Mouse (Mus musculus): ENCODE data around the gene Abca5.

Abca5 gene

GRCm38 (mm10) chr11:110337289-110338245, at the start of gene Abca5:
Gene Abca5 (minus strand): TSS chr11:110337716.
- peak; percentile 95 for DNase-seq (ENCODE audit: low read depth, low spot score)

- DNase-seq (ENCODE audit: low read depth, low spot score): no peak
Observed at GRCm38 (mm10) chr11:110385487-110385886, 48.0 kb upstream of the Abca5 start.

GRCm38 (mm10) chr11:110380310-110380668, 42.8 kb upstream of the Abca5 start:
- no peak for DNase-seq (ENCODE audit: low read depth, low spot score)

- DNase-seq (ENCODE audit: low read depth, low spot score): peak; percentile 83
Observed at GRCm38 (mm10) chr11:110379661-110380309, 42.3 kb upstream of the Abca5 start.

GRCm38 (mm10) chr11:110374036-110374435, 36.5 kb upstream of the Abca5 start:
- DNase-seq (ENCODE audit: low read depth, low spot score): no peak

- DNase-seq (ENCODE audit: low read depth, low spot score): no peak
Observed at GRCm38 (mm10) chr11:110372266-110372954, 34.9 kb upstream of the Abca5 start.

GRCm38 (mm10) chr11:110371827-110372226, 34.3 kb upstream of the Abca5 start:
- DNase-seq (ENCODE audit: low read depth, low spot score): peak; percentile 75

GRCm38 (mm10) chr11:110369312-110370019, 31.9 kb upstream of the Abca5 start:
- DNase-seq (ENCODE audit: low read depth, low spot score): no peak

- no peak for DNase-seq (ENCODE audit: low read depth, low spot score)
Observed at GRCm38 (mm10) chr11:110367638-110368037, 30.1 kb upstream of the Abca5 start.

- peak; percentile 70 for DNase-seq (ENCODE audit: low read depth, low spot score)
Observed at GRCm38 (mm10) chr11:110366902-110367301, 29.4 kb upstream of the Abca5 start.

- DNase-seq (ENCODE audit: low read depth, low spot score): peak; percentile 75
Observed at GRCm38 (mm10) chr11:110365016-110365415, 27.5 kb upstream of the Abca5 start.

- DNase-seq (ENCODE audit: low read depth, low spot score): peak; percentile 72
Observed at GRCm38 (mm10) chr11:110357756-110358551, 20.4 kb upstream of the Abca5 start.

GRCm38 (mm10) chr11:110355131-110355530, 17.6 kb upstream of the Abca5 start:
- DNase-seq (ENCODE audit: low read depth, low spot score): peak; percentile 75

GRCm38 (mm10) chr11:110354261-110354660, 16.7 kb upstream of the Abca5 start:
- no peak for DNase-seq (ENCODE audit: low read depth, low spot score)

GRCm38 (mm10) chr11:110348170-110348569, 10.7 kb upstream of the Abca5 start:
- no peak for DNase-seq (ENCODE audit: low read depth, low spot score)

- no peak for DNase-seq (ENCODE audit: low read depth, low spot score)
Observed at GRCm38 (mm10) chr11:110347768-110348167, 10.3 kb upstream of the Abca5 start.

- no peak for DNase-seq (ENCODE audit: low read depth, low spot score)
Observed at GRCm38 (mm10) chr11:110336814-110337288, 665 bp downstream of the Abca5 start.

GRCm38 (mm10) chr11:110330093-110330492, 7.4 kb downstream of the Abca5 start:
- no peak for DNase-seq (ENCODE audit: low read depth, low spot score)

GRCm38 (mm10) chr11:110322266-110322665, 15.2 kb downstream of the Abca5 start:
- DNase-seq (ENCODE audit: low read depth, low spot score): no peak

- DNase-seq (ENCODE audit: low read depth, low spot score): no peak
Observed at GRCm38 (mm10) chr11:110306475-110307168, 30.9 kb downstream of the Abca5 start.

All from ZHBTc4 (cell line).